Mouse (Mus musculus) lung, postnatal 4 days (tissue): ENCODE results near the gene Gm45233.

Experiments used
- DNase-seq, 2 experiments: peaks; one replicate each; pipeline ENCODE4 v3.0.0; 2021

The Gm45233 gene

GRCm38 (mm10) chr7:43449811-43450210 lies 5.9 kb downstream of the Gm45233 start:
- no peak for DNase-seq

DNA sequence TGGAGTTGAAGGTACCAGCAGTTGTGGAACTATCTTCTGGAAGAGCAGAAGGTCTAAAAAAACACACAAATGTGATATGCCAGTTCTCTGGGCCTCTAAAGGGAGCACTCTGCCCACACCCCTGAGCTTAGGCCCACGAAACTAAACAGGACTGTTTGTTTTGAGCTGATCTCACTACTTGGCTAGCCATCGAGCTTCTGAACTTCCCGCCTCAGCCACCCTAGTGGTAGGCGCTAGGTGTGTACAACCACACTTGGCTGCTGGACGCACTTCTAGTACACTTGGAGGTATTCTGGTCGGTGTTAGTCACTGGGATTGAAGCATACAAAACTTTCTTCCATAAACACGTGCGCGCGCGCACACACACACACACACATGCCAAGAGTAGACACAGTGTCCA lies 7.8 kb downstream of the Gm45233 start:
- DNase-seq, result no peak

- DNase-seq, result peak in 1 of 2 experiments; percentile 53
Measured at GRCm38 (mm10) chr7:43452609-43453008, 8.7 kb downstream of the Gm45233 start.

GRCm38 (mm10) chr7:43453599-43454355 lies 9.8 kb downstream of the Gm45233 start:
- no peak for DNase-seq

DNA sequence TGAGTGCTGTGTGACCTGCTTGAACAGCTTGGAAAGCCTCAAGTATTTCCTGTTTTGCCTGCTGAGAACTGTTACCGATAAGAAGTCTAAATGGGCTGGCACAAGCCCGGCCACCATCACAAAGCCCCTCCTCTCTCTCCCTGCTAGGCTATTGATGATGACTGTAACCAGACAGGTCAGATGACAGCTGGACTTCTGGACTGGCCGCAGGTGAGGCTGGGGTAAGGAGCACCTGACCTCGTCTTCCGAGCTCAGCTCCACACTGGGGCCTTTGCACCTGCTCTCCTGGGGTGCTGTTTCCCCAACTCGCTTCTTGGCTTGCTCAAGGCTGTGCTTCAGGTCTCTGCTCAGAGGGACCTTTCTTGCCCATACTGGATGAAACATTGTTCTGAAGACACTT lies 10.4 kb downstream of the Gm45233 start:
- DNase-seq, result no peak

GRCm38 (mm10) chr7:43462851-43463250 lies 18.9 kb downstream of the Gm45233 start, which contains the start of gene Vsig10l:
Vsig10l (plus strand) TSS chr7:43463151.
- no peak for DNase-seq

GRCm38 (mm10) chr7:43463976-43464375 lies 20.0 kb downstream of the Gm45233 start:
- DNase-seq, result no peak

GRCm38 (mm10) chr7:43464864-43465343 lies 21.0 kb downstream of the Gm45233 start:
- DNase-seq, result no peak

DNA sequence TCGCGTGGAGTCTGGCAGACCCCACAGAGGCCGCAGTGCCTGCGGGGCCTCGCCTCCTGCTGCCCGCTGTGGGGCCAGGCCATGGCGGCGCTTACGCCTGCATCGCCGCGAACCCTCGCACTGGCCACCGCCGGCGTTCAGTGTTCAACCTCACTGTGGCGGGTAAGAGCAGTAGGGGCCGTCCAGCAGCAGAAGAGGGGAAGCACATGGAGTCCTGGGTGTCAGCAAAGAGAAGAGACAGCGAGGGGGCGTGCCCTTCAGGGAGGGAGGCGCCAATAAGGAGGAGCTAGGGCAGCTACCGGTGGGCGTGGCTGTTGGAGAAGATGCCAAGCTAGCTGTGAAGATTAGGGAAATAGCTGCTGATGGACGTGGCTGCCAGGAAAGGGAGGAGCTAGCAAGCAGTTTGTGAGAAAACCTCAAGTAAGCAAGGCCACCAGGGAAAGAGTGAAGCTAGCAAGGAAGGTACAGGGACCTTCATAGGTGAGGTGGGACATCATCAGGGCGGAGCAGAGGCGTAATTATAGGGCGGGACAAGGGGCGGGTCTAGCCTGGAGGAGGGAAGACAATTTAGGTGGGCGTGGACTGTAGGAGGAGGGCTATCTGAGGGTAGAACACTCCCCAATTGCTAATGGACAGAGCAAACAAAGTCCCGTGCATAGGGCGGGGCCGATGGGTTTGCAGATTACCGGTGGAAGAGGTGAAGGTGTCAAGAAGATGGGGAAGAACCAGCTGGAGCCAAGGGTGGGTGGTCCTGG lies 21.6 kb downstream of the Gm45233 start:
- peak; percentile 94 to 95 for DNase-seq

DNA sequence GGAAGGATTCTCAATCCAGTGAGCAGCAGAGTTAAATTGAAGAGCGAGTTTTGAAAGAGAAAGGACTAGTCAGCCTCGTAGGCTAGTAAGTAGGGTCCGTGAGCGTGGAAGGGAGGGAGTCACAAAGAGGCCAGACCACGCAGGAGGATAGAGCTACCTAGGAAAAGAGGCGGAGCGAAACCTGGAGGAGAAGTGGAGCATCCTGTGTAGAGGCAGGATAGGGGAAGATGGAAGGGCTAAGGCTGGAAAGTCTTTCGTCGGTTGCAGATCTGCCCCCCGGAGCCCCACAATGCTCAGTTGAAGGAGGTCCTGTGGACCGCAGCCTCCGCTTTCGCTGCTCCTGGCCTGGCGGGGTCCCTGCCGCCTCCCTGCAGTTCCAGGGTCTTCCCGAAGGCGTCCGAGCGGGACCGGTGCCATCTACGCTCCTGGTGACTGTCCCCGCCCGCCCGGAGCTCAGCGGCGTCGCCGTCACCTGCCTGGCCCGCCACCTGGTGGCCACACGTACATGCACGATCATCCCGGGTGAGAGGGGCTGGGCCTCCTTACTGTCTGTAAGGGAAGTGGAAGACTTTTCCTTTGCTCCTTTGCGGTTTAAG lies 22.3 kb downstream of the Gm45233 start:
- DNase-seq, result peak; percentile 90 to 92

GRCm38 (mm10) chr7:43470373-43470772 lies 26.4 kb downstream of the Gm45233 start:
- peak in 1 of 2 experiments; percentile 45 for DNase-seq

- DNase-seq, result peak in 1 of 2 experiments; percentile 40
Measured at GRCm38 (mm10) chr7:43475706-43476105, 31.8 kb downstream of the Gm45233 start.

- DNase-seq, result no peak
Measured at GRCm38 (mm10) chr7:43476376-43476775, 32.4 kb downstream of the Gm45233 start.

GRCm38 (mm10) chr7:43481191-43481590 lies 37.3 kb downstream of the Gm45233 start:
- no peak for DNase-seq

DNA sequence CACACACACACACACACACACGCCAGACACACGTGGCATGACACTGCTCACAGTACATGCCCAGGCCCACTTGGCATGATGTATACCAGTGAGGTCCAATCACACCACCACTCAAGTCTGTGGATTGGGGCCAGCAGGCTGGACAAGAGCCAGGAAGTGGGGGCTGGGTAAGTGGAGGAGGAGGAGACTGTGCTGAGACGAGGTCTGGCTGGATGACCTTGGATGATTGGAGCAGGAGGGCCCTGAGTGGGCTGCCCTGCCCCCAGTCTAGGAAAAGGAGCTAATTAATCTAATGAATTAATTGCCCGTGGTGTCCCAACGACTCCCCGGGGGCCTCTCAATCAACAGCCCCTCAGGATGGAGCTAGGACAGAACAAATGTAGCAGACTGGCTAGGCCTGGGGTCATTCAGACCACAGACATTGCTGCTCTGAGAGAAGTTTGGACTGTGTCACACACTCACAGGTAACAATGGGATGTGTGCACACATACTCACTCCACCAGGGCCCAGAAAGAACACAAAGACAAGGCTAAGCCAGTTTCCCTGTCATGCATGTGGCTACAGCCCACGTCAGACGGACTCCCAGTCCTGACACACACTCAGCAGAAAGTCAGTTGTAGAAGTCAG lies 38.3 kb downstream of the Gm45233 start:
- peak; percentile 40 to 51 for DNase-seq

GRCm38 (mm10) chr7:43483236-43483635 lies 39.3 kb downstream of the Gm45233 start:
- DNase-seq, result no peak

GRCm38 (mm10) chr7:43488646-43489045 lies 44.7 kb downstream of the Gm45233 start:
- no peak for DNase-seq

GRCm38 (mm10) chr7:43489631-43490125 lies 45.8 kb downstream of the Gm45233 start, which contains the start of gene Iglon5:
Iglon5 (minus strand) TSS chr7:43490075.
- no peak for DNase-seq

DNA sequence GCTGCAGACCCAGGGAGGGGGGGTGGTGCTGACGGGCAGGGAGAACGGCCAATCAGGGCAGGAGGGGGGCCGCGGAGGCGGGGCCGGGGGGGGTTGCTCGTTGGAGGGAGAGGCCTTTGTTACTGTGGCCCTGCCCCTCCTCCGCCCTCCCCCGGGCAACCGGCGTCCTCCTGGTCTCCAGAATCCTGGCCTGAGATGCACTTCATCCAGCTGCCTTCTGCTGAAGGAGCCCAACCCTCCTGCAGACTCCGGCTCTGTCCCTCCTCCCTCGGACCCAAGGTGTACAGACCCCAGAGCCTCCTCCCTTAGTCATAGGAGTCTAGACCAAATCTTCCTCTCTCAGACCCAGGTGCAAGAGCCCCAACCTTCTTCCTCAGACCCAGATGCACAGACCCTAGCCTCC lies 46.3 kb downstream of the Gm45233 start:
- peak in 1 of 2 experiments; percentile 18 for DNase-seq

DNA sequence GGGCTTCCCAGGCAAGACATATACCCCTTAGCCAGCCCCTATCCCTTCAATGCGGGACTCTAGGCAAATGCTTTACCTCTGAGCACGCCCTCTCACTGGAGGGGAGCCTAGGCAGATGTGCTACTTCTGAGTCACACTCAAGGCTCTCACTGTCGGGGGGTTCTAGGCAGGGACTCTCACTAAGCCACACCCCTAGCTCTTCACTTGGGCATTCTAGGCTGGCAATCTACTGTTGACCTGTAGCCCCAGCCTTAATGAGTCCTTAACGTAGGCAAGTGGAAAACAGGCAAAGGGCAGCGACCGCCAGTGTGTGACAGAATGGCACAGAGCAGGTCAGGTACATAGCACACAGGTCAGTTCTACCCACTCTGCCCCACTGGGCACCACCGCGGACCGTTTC lies 46.9 kb downstream of the Gm45233 start:
- no peak for DNase-seq

- DNase-seq, result peak in 1 of 2 experiments; percentile 41
Measured at GRCm38 (mm10) chr7:43495343-43496021, 51.6 kb downstream of the Gm45233 start.
